Mouse (Mus musculus) midbrain, embryonic 11.5 days (tissue): Measurements from ENCODE around the gene Spred1. TPM values are rescaled to one million over a fixed set of nuclear protein-coding genes. Genes with fewer than 3 reads are reported as not detected.
A peak's percentile ranks its signal among the peaks of the same experiment; 100 is the strongest.

Source experiments
- ATAC-seq: fragments of 200-750 bp; cut with Nextera tagmentation; 2 replicates; pipeline ENCODE4 v1.8.0; 2017; ENCODE audit warnings: moderate TSS enrichment, moderate library complexity; ENCODE audit not compliant: low FRiP score
- DNase-seq: peaks from one replicate; pipeline ENCODE4 v3.0.0; 2015; ENCODE audit warnings: low spot score; ENCODE audit errors: missing footprints
- H3K27ac ChIP-seq: fragments of 300-500 bp; sonication (generic); 2 replicates; pipeline ENCODE4 v1.5.1; 2014; ENCODE audit warnings: low read depth, low read length
- H3K27me3 ChIP-seq: fragments of 300-500 bp; sonication (generic); 2 replicates; pipeline ENCODE4 v1.6.1; 2014; ENCODE audit warnings: mild to moderate bottlenecking, low read length, moderate library complexity, mixed read lengths; ENCODE audit not compliant: control insufficient read depth, insufficient read depth
- H3K36me3 ChIP-seq: fragments of 300-500 bp; sonication (generic); 2 replicates; pipeline ENCODE4 v1.6.1; 2014; ENCODE audit warnings: mild to moderate bottlenecking, low read length, moderate library complexity, mixed read lengths; ENCODE audit not compliant: control insufficient read depth, insufficient read depth
- H3K4me1 ChIP-seq: fragments of 300-500 bp; sonication (generic); 2 replicates; pipeline ENCODE4 v1.6.1; 2014; ENCODE audit warnings: low read length; ENCODE audit not compliant: control insufficient read depth, insufficient read depth
- H3K4me2 ChIP-seq: fragments of 300-500 bp; sonication (generic); 2 replicates; pipeline ENCODE4 v1.6.1; 2014; ENCODE audit warnings: mild to moderate bottlenecking, moderate library complexity
- H3K4me3 ChIP-seq: fragments of 300-500 bp; sonication (generic); 2 replicates; pipeline ENCODE4 v1.5.1; 2014; ENCODE audit warnings: low read depth, low read length
- H3K9ac ChIP-seq: fragments of 300-500 bp; sonication (generic); 2 replicates; pipeline ENCODE4 v1.6.1; 2014; ENCODE audit warnings: low read length
- H3K9me3 ChIP-seq: fragments of 300-500 bp; sonication (generic); 2 replicates; pipeline ENCODE4 v1.6.1; 2016; ENCODE audit warnings: low read length; ENCODE audit not compliant: control insufficient read depth
- WGBS: fragments of 180-500 bp; shearing (Covaris S2); extraction: QIAGEN DNeasy Blood & Tissue Kit; methylation state at CpG from one replicate; pipeline ENCODE4 v1.1.7; 2014; 5-methylcytosine and 5-hydroxymethylcytosine counted together
- polyA plus RNA-seq: library from polyadenylated mRNA; unstranded; fragments of >200 nt; fragmentation: Nextera tagmentation; extraction: Ambion mirVana; gene quantifications from 2 replicates; pipeline ENCODE4 v1.2.1, GENCODE M21; 2014

Spred1 gene
- polyA plus RNA-seq, 1 experiment from 2014 or later = 20.1 TPM

GRCm38 (mm10) chr2:117185587-117185986, 64.4 kb downstream of the Spred1 start:
- no peak overlapping the region for H3K4me3 ChIP-seq
- no peaks in the 10 kb centered on the region for H3K27me3 ChIP-seq
- no peak overlapping the region for H3K9ac ChIP-seq
- ATAC-seq = no peak
- DNase-seq = no peak
- no peak overlapping the region for H3K27ac ChIP-seq
- no peak overlapping the region for H3K4me2 ChIP-seq
- no peaks in the 10 kb centered on the region for H3K4me1 ChIP-seq
- H3K9me3 ChIP-seq = no peaks in the 10 kb centered on the region
- WGBS = 57% methylated on average over 4 of the region's 4 CpGs
- H3K36me3 ChIP-seq = peaks cover 11% of the 10 kb centered on the region; the same call in 1 of the 2 replicates

- no peak for DNase-seq
- Histone ChIP-seq H3K9me3 (no peaks in the 10 kb centered on the region), H3K4me2 (no peak overlapping the region), H3K4me1 (peaks cover 5% of the 10 kb centered on the region; the same call in 1 of the 2 replicates), H3K27ac (no peak overlapping the region), H3K36me3 (peaks cover 4% of the 10 kb centered on the region; the same call in 1 of the 2 replicates), H3K9ac (no peak overlapping the region), H3K4me3 (no peak overlapping the region), H3K27me3 (no peaks in the 10 kb centered on the region)
- no peak for ATAC-seq
These were observed 69.7 kb downstream of the Spred1 start for GRCm38 (mm10) chr2:117190915-117191314.

GRCm38 (mm10) chr2:117194309-117194708, 73.1 kb downstream of the Spred1 start:
- Histone ChIP-seq H3K4me2 (no peak overlapping the region), H3K9me3 (no peaks in the 10 kb centered on the region), H3K36me3 (no peaks in the 10 kb centered on the region), H3K4me1 (peaks cover 5% of the 10 kb centered on the region; the same call in 1 of the 2 replicates), H3K27me3 (no peaks in the 10 kb centered on the region), H3K4me3 (no peak overlapping the region), H3K9ac (no peak overlapping the region), H3K27ac (no peak overlapping the region)
- no peak for DNase-seq
- 0 out of 2 replicates have a peak, but pooled peaks have one; percentile 33 for ATAC-seq

- ATAC-seq (no peak; the same call in 1 of the 2 replicates), DNase-seq (no peak)
- H3K4me1 ChIP-seq = peaks cover 5% of the 10 kb centered on the region; the same call in 1 of the 2 replicates
- WGBS = 17% methylated on average over 2 of the region's 2 CpGs
- H3K9me3 ChIP-seq = no peaks in the 10 kb centered on the region
- no peak overlapping the region for H3K4me3 ChIP-seq
- H3K27ac ChIP-seq = no peak overlapping the region
- H3K4me2 ChIP-seq = no peak overlapping the region
- no peak overlapping the region for H3K9ac ChIP-seq
- H3K36me3 ChIP-seq = no peaks in the 10 kb centered on the region
- H3K27me3 ChIP-seq = no peaks in the 10 kb centered on the region
These were observed 74.0 kb downstream of the Spred1 start for GRCm38 (mm10) chr2:117195151-117195550.

- Histone ChIP-seq H3K4me2 (no peak overlapping the region), H3K4me3 (no peak overlapping the region), H3K9me3 (no peaks in the 10 kb centered on the region), H3K27ac (no peak overlapping the region), H3K4me1 (peaks cover 5% of the 10 kb centered on the region; the same call in 1 of the 2 replicates), H3K9ac (no peak overlapping the region), H3K36me3 (no peaks in the 10 kb centered on the region), H3K27me3 (no peaks in the 10 kb centered on the region)
- ATAC-seq (no peak), DNase-seq (no peak)
- WGBS = 38% methylated on average over 7 of the region's 7 CpGs
These were observed 74.4 kb downstream of the Spred1 start for GRCm38 (mm10) chr2:117195578-117195977.

- Histone ChIP-seq H3K9ac (no peak overlapping the region), H3K4me2 (no peak overlapping the region), H3K4me1 (peaks cover 6% of the 10 kb centered on the region; the same call in 1 of the 2 replicates), H3K27ac (no peak overlapping the region), H3K9me3 (no peaks in the 10 kb centered on the region), H3K36me3 (no peaks in the 10 kb centered on the region), H3K4me3 (no peak overlapping the region), H3K27me3 (no peaks in the 10 kb centered on the region)
- ATAC-seq (peak; percentile 62; the same call in 1 of the 2 replicates), DNase-seq (no peak)
- 36% methylated on average over 9 of the region's 9 CpGs for WGBS
These were observed 79.7 kb downstream of the Spred1 start for GRCm38 (mm10) chr2:117200869-117201338.

GRCm38 (mm10) chr2:117203350-117203749, 82.2 kb downstream of the Spred1 start:
- H3K27me3 ChIP-seq = no peaks in the 10 kb centered on the region
- peaks cover 6% of the 10 kb centered on the region; the same call in 1 of the 2 replicates for H3K4me1 ChIP-seq
- 80% methylated on average over 5 of the region's 5 CpGs for WGBS
- ATAC-seq (no peak), DNase-seq (no peak)
- H3K36me3 ChIP-seq = no peaks in the 10 kb centered on the region
- H3K4me3 ChIP-seq = no peak overlapping the region
- H3K9me3 ChIP-seq = no peaks in the 10 kb centered on the region
- H3K27ac ChIP-seq = no peak overlapping the region
- no peak overlapping the region for H3K9ac ChIP-seq
- H3K4me2 ChIP-seq = no peak overlapping the region

GRCm38 (mm10) chr2:117204534-117204933, 83.4 kb downstream of the Spred1 start:
- Histone ChIP-seq H3K27ac (no peak overlapping the region), H3K9me3 (no peaks in the 10 kb centered on the region), H3K4me2 (no peak overlapping the region), H3K36me3 (no peaks in the 10 kb centered on the region), H3K4me3 (no peak overlapping the region), H3K27me3 (no peaks in the 10 kb centered on the region), H3K4me1 (peaks cover 9% of the 10 kb centered on the region; the same call in 1 of the 2 replicates), H3K9ac (no peak overlapping the region)
- DNase-seq (no peak), ATAC-seq (no peak)
- 77% methylated on average over 3 of the region's 3 CpGs for WGBS

GRCm38 (mm10) chr2:117205066-117205465, 83.9 kb downstream of the Spred1 start:
- Histone ChIP-seq H3K4me3 (no peak overlapping the region), H3K36me3 (no peaks in the 10 kb centered on the region), H3K4me1 (peaks cover 9% of the 10 kb centered on the region), H3K4me2 (no peak overlapping the region), H3K27me3 (no peaks in the 10 kb centered on the region), H3K27ac (no peak overlapping the region), H3K9ac (no peak overlapping the region), H3K9me3 (no peaks in the 10 kb centered on the region)
- WGBS = 89% methylated on average over 6 of the region's 6 CpGs
- DNase-seq = no peak
- ATAC-seq = no peak
